Mouse (Mus musculus): ENCODE results near the gene 1700123O20Rik.
A peak's percentile ranks its signal among the peaks of the same experiment; 100 is the strongest.

Gene 1700123O20Rik

GRCm38 (mm10) chr14:54686063-54686521 lies at the start of gene 1700123O20Rik:
1700123O20Rik (plus strand) TSS chr14:54686216.
- peak; percentile 87 for DNase-seq (ENCODE audit: low read depth, low spot score)

GRCm38 (mm10) chr14:54636954-54637353 lies 49.1 kb upstream of the 1700123O20Rik start:
- DNase-seq (ENCODE audit: low read depth, low spot score): peak; percentile 80

- no peak for DNase-seq (ENCODE audit: low read depth, low spot score)
Observed at GRCm38 (mm10) chr14:54638210-54638609, 47.8 kb upstream of the 1700123O20Rik start.

- DNase-seq (ENCODE audit: low read depth, low spot score): no peak
Observed at GRCm38 (mm10) chr14:54640121-54640520, 45.9 kb upstream of the 1700123O20Rik start.

- DNase-seq (ENCODE audit: low read depth, low spot score): no peak
Observed at GRCm38 (mm10) chr14:54640946-54641304, 45.1 kb upstream of the 1700123O20Rik start, which contains the start of gene Gm17606. Gm17606 (plus strand) TSS chr14:54640952.

- DNase-seq (ENCODE audit: low read depth, low spot score): peak; percentile 92
Observed at GRCm38 (mm10) chr14:54641305-54641969, 44.6 kb upstream of the 1700123O20Rik start, which contains the start of gene Cdh24. Cdh24 (minus strand) TSS chr14:54641364.

- DNase-seq (ENCODE audit: low read depth, low spot score): no peak
Observed at GRCm38 (mm10) chr14:54642224-54642944, 43.6 kb upstream of the 1700123O20Rik start.

GRCm38 (mm10) chr14:54643011-54643410 lies 43.0 kb upstream of the 1700123O20Rik start:
- DNase-seq (ENCODE audit: low read depth, low spot score): no peak

GRCm38 (mm10) chr14:54644294-54644693 lies 41.7 kb upstream of the 1700123O20Rik start:
- DNase-seq (ENCODE audit: low read depth, low spot score): no peak

- no peak for DNase-seq (ENCODE audit: low read depth, low spot score)
Observed at GRCm38 (mm10) chr14:54646455-54646854, 39.6 kb upstream of the 1700123O20Rik start.

GRCm38 (mm10) chr14:54646898-54647636 lies 38.9 kb upstream of the 1700123O20Rik start:
- no peak for DNase-seq (ENCODE audit: low read depth, low spot score)

- no peak for DNase-seq (ENCODE audit: low read depth, low spot score)
Observed at GRCm38 (mm10) chr14:54647900-54648299, 38.1 kb upstream of the 1700123O20Rik start.

GRCm38 (mm10) chr14:54650621-54651454 lies 35.2 kb upstream of the 1700123O20Rik start:
- peak; percentile 94 for DNase-seq (ENCODE audit: low read depth, low spot score)

GRCm38 (mm10) chr14:54651556-54651955 lies 34.5 kb upstream of the 1700123O20Rik start:
- DNase-seq (ENCODE audit: low read depth, low spot score): no peak

GRCm38 (mm10) chr14:54652787-54653186 lies 33.2 kb upstream of the 1700123O20Rik start:
- DNase-seq (ENCODE audit: low read depth, low spot score): no peak

- DNase-seq (ENCODE audit: low read depth, low spot score): peak; percentile 91
Observed at GRCm38 (mm10) chr14:54653496-54653895, 32.5 kb upstream of the 1700123O20Rik start.

GRCm38 (mm10) chr14:54660009-54660408 lies 26.0 kb upstream of the 1700123O20Rik start:
- DNase-seq (ENCODE audit: low read depth, low spot score): no peak

GRCm38 (mm10) chr14:54664477-54665222 lies 21.4 kb upstream of the 1700123O20Rik start:
- DNase-seq (ENCODE audit: low read depth, low spot score): no peak

GRCm38 (mm10) chr14:54669381-54669780 lies 16.6 kb upstream of the 1700123O20Rik start:
- peak; percentile 67 for DNase-seq (ENCODE audit: low read depth, low spot score)

- no peak for DNase-seq (ENCODE audit: low read depth, low spot score)
Observed at GRCm38 (mm10) chr14:54674317-54674716, 11.7 kb upstream of the 1700123O20Rik start.
